Mouse (Mus musculus): ENCODE measurements around the gene Spdl1. TPM values are rescaled to one million over a fixed set of nuclear protein-coding genes. Genes with fewer than 3 reads are reported as not detected.

Spdl1 gene
- polyA plus RNA-seq (2014; fragmentation: Nextera tagmentation; extraction: Ambion mirVana), result 27.9 and 30.1 TPM in 2 replicates

- WGBS, result under 1% methylated on average over 49 of the region's 49 CpGs
- Histone ChIP-seq H3K27me3 (ENCODE audit: control insufficient read depth, insufficient read depth, low read length) (no peaks in the 10 kb centered on the region), H3K27ac (ENCODE audit: low read depth, low read length) (peak within 1 kb of the TSS; percentile 70; the same call in 1 of the 2 replicates), H3K4me3 (ENCODE audit: low read depth, low read length) (peak within 1 kb of the TSS; percentile 80), H3K4me2 (ENCODE audit: low read depth, low read length, severe bottlenecking) (peak within 1 kb of the TSS; percentile 83), H3K9me3 (ENCODE audit: control insufficient read depth, low read length) (no peaks in the 10 kb centered on the region), H3K4me1 (replicated peaks; ENCODE audit: control insufficient read depth, insufficient read depth, low read length) (no peaks in the 10 kb centered on the region; the same call in 1 of the 2 replicates), H3K36me3 (ENCODE audit: control insufficient read depth, insufficient read depth, low read length) (peaks cover 10% of the 10 kb centered on the region; the same call in 1 of the 2 replicates), H3K9ac (ENCODE audit: low read length) (peak within 1 kb of the TSS; percentile 84)
- ATAC-seq (replicated peaks; ENCODE audit: low FRiP score) (peak; percentile 95), DNase-seq (ENCODE audit: low spot score) (peak; percentile 97)
Observed at GRCm38 (mm10) chr11:34833318-34834086, at the start of gene Spdl1. Gene Spdl1, minus strand, starts transcription at chr11:34833641.

- no peak overlapping the region; the same call in 1 of the 2 replicates for H3K27ac ChIP-seq (ENCODE audit: low read depth, low read length)
- no peak overlapping the region for H3K9ac ChIP-seq (ENCODE audit: low read length)
- ATAC-seq (replicated peaks; ENCODE audit: low FRiP score) (no peak), DNase-seq (ENCODE audit: low spot score) (no peak)
- no peaks in the 10 kb centered on the region for H3K36me3 ChIP-seq (ENCODE audit: control insufficient read depth, insufficient read depth, low read length)
- 51% methylated on average over 5 of the region's 5 CpGs for WGBS
- no peaks in the 10 kb centered on the region for H3K4me1 ChIP-seq (replicated peaks; ENCODE audit: control insufficient read depth, insufficient read depth, low read length)
- H3K9me3 ChIP-seq (ENCODE audit: control insufficient read depth, low read length), result no peaks in the 10 kb centered on the region
- H3K4me2 ChIP-seq (ENCODE audit: low read depth, low read length, severe bottlenecking), result no peak overlapping the region
- no peaks in the 10 kb centered on the region for H3K27me3 ChIP-seq (ENCODE audit: control insufficient read depth, insufficient read depth, low read length)
- H3K4me3 ChIP-seq (ENCODE audit: low read depth, low read length), result no peak overlapping the region
Observed at GRCm38 (mm10) chr11:34881528-34881927, 48.1 kb upstream of the Spdl1 start.

- Histone ChIP-seq H3K4me3 (ENCODE audit: low read depth, low read length) (no peak overlapping the region), H3K27me3 (ENCODE audit: control insufficient read depth, insufficient read depth, low read length) (no peaks in the 10 kb centered on the region), H3K9ac (ENCODE audit: low read length) (no peak overlapping the region), H3K4me2 (ENCODE audit: low read depth, low read length, severe bottlenecking) (no peak overlapping the region), H3K9me3 (ENCODE audit: control insufficient read depth, low read length) (no peaks in the 10 kb centered on the region), H3K4me1 (replicated peaks; ENCODE audit: control insufficient read depth, insufficient read depth, low read length) (no peaks in the 10 kb centered on the region), H3K27ac (ENCODE audit: low read depth, low read length) (no peak overlapping the region), H3K36me3 (ENCODE audit: control insufficient read depth, insufficient read depth, low read length) (no peaks in the 10 kb centered on the region)
- no peak for ATAC-seq (replicated peaks; ENCODE audit: low FRiP score)
- WGBS, result 81% methylated on average over 1 of the region's 1 CpGs
- no peak for DNase-seq (ENCODE audit: low spot score)
Observed at GRCm38 (mm10) chr11:34879678-34880077, 46.2 kb upstream of the Spdl1 start.

- DNase-seq (ENCODE audit: low spot score) (no peak), ATAC-seq (replicated peaks; ENCODE audit: low FRiP score) (no peak)
- Histone ChIP-seq H3K27me3 (ENCODE audit: control insufficient read depth, insufficient read depth, low read length) (no peaks in the 10 kb centered on the region), H3K27ac (ENCODE audit: low read depth, low read length) (no peak overlapping the region), H3K4me2 (ENCODE audit: low read depth, low read length, severe bottlenecking) (no peak overlapping the region), H3K9ac (ENCODE audit: low read length) (no peak overlapping the region), H3K36me3 (ENCODE audit: control insufficient read depth, insufficient read depth, low read length) (no peaks in the 10 kb centered on the region), H3K4me3 (ENCODE audit: low read depth, low read length) (no peak overlapping the region), H3K9me3 (ENCODE audit: control insufficient read depth, low read length) (no peaks in the 10 kb centered on the region), H3K4me1 (replicated peaks; ENCODE audit: control insufficient read depth, insufficient read depth, low read length) (no peaks in the 10 kb centered on the region)
- 92% methylated on average over 2 of the region's 2 CpGs for WGBS
Observed at GRCm38 (mm10) chr11:34873861-34874260, 40.4 kb upstream of the Spdl1 start.

- Histone ChIP-seq H3K4me2 (ENCODE audit: low read depth, low read length, severe bottlenecking) (no peak overlapping the region), H3K9me3 (ENCODE audit: control insufficient read depth, low read length) (no peaks in the 10 kb centered on the region), H3K36me3 (ENCODE audit: control insufficient read depth, insufficient read depth, low read length) (no peaks in the 10 kb centered on the region), H3K4me1 (replicated peaks; ENCODE audit: control insufficient read depth, insufficient read depth, low read length) (no peaks in the 10 kb centered on the region), H3K27ac (ENCODE audit: low read depth, low read length) (no peak overlapping the region), H3K27me3 (ENCODE audit: control insufficient read depth, insufficient read depth, low read length) (no peaks in the 10 kb centered on the region), H3K4me3 (ENCODE audit: low read depth, low read length) (no peak overlapping the region), H3K9ac (ENCODE audit: low read length) (no peak overlapping the region)
- WGBS, result 78% methylated on average over 2 of the region's 2 CpGs
- no peak for DNase-seq (ENCODE audit: low spot score)
- ATAC-seq (replicated peaks; ENCODE audit: low FRiP score), result no peak
Observed at GRCm38 (mm10) chr11:34872432-34872831, 39.0 kb upstream of the Spdl1 start.

GRCm38 (mm10) chr11:34871991-34872390 is 38.5 kb upstream of the Spdl1 start:
- DNase-seq (ENCODE audit: low spot score) (no peak), ATAC-seq (replicated peaks; ENCODE audit: low FRiP score) (no peak)
- no peak overlapping the region for H3K9ac ChIP-seq (ENCODE audit: low read length)
- H3K27ac ChIP-seq (ENCODE audit: low read depth, low read length), result no peak overlapping the region
- H3K9me3 ChIP-seq (ENCODE audit: control insufficient read depth, low read length), result no peaks in the 10 kb centered on the region
- no peaks in the 10 kb centered on the region for H3K4me1 ChIP-seq (replicated peaks; ENCODE audit: control insufficient read depth, insufficient read depth, low read length)
- no peak overlapping the region for H3K4me3 ChIP-seq (ENCODE audit: low read depth, low read length)
- no peak overlapping the region for H3K4me2 ChIP-seq (ENCODE audit: low read depth, low read length, severe bottlenecking)
- WGBS, result 92% methylated on average over 3 of the region's 3 CpGs
- H3K27me3 ChIP-seq (ENCODE audit: control insufficient read depth, insufficient read depth, low read length), result no peaks in the 10 kb centered on the region
- no peaks in the 10 kb centered on the region for H3K36me3 ChIP-seq (ENCODE audit: control insufficient read depth, insufficient read depth, low read length)

- Histone ChIP-seq H3K9me3 (ENCODE audit: control insufficient read depth, low read length) (no peaks in the 10 kb centered on the region), H3K36me3 (ENCODE audit: control insufficient read depth, insufficient read depth, low read length) (no peaks in the 10 kb centered on the region), H3K4me2 (ENCODE audit: low read depth, low read length, severe bottlenecking) (no peak overlapping the region), H3K27me3 (ENCODE audit: control insufficient read depth, insufficient read depth, low read length) (no peaks in the 10 kb centered on the region), H3K4me1 (replicated peaks; ENCODE audit: control insufficient read depth, insufficient read depth, low read length) (no peaks in the 10 kb centered on the region), H3K9ac (ENCODE audit: low read length) (no peak overlapping the region), H3K27ac (ENCODE audit: low read depth, low read length) (no peak overlapping the region), H3K4me3 (ENCODE audit: low read depth, low read length) (no peak overlapping the region)
- 80% methylated on average over 3 of the region's 3 CpGs for WGBS
- DNase-seq (ENCODE audit: low spot score) (no peak), ATAC-seq (replicated peaks; ENCODE audit: low FRiP score) (no peak)
Observed at GRCm38 (mm10) chr11:34871456-34871855, 38.0 kb upstream of the Spdl1 start.

GRCm38 (mm10) chr11:34868626-34869025 is 35.2 kb upstream of the Spdl1 start:
- Histone ChIP-seq H3K4me3 (ENCODE audit: low read depth, low read length) (no peak overlapping the region), H3K9ac (ENCODE audit: low read length) (no peak overlapping the region), H3K4me1 (replicated peaks; ENCODE audit: control insufficient read depth, insufficient read depth, low read length) (no peaks in the 10 kb centered on the region), H3K27me3 (ENCODE audit: control insufficient read depth, insufficient read depth, low read length) (no peaks in the 10 kb centered on the region), H3K4me2 (ENCODE audit: low read depth, low read length, severe bottlenecking) (no peak overlapping the region), H3K27ac (ENCODE audit: low read depth, low read length) (no peak overlapping the region), H3K9me3 (ENCODE audit: control insufficient read depth, low read length) (no peaks in the 10 kb centered on the region), H3K36me3 (ENCODE audit: control insufficient read depth, insufficient read depth, low read length) (no peaks in the 10 kb centered on the region)
- DNase-seq (ENCODE audit: low spot score) (no peak), ATAC-seq (replicated peaks; ENCODE audit: low FRiP score) (no peak)
- 39% methylated on average over 6 of the region's 6 CpGs for WGBS

GRCm38 (mm10) chr11:34865741-34866270 is 32.4 kb upstream of the Spdl1 start:
- ATAC-seq (replicated peaks; ENCODE audit: low FRiP score) (no peak), DNase-seq (ENCODE audit: low spot score) (no peak)
- Histone ChIP-seq H3K4me2 (ENCODE audit: low read depth, low read length, severe bottlenecking) (no peak overlapping the region), H3K4me3 (ENCODE audit: low read depth, low read length) (no peak overlapping the region), H3K27ac (ENCODE audit: low read depth, low read length) (no peak overlapping the region), H3K36me3 (ENCODE audit: control insufficient read depth, insufficient read depth, low read length) (no peaks in the 10 kb centered on the region), H3K27me3 (ENCODE audit: control insufficient read depth, insufficient read depth, low read length) (no peaks in the 10 kb centered on the region), H3K4me1 (replicated peaks; ENCODE audit: control insufficient read depth, insufficient read depth, low read length) (no peaks in the 10 kb centered on the region), H3K9me3 (ENCODE audit: control insufficient read depth, low read length) (no peaks in the 10 kb centered on the region), H3K9ac (ENCODE audit: low read length) (no peak overlapping the region)
- WGBS, result 82% methylated on average over 3 of the region's 3 CpGs
